Mouse (Mus musculus): ENCODE results near the gene Banf1.
"Not testable (repeated sequence)": the region's sequence is repeated elsewhere in the genome, so short reads cannot be mapped to it uniquely, and the experiment has no call there.

The Banf1 gene

DNA sequence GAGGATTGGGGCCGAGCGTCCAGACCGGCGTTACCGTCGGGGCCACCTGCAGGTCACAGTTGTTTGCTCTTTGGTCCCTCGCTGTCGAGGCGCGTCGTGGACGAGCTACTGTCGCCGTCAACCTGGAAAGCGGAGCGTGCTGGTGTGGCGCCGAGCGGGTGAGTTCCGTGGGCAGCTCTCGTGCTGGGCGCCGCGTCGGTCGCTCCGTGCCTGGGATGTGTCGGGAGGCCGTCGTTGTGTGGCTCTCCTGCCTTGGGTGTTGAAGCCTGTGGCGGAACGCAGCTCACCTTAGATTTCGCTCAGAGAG lies at the start of gene Banf1:
Banf1 (minus strand) TSS at position 116 of the 307 bp plus-strand sequence.
- DNase-seq (ENCODE audit: low spot score), result no peak

DNA sequence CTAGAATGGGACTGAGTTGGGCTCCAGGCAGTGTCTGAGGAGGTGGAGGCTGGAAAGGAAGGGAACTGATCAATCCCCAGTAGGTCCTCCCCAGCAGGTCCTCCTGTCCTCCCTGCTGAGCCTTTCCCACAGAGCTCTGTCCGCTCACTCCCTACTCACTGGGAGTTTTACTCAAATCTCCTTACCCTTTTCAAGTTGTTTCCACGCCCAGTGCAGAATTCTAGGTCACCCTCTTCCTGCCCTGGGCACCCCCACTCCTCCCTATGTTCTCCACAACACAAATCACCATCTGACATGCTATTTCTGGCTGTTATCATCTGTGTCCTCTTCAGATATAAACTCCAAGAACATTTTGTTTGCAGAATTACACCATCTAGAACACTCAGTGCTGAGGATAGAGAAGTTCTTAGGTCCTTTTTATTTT lies 47.6 kb upstream of the Banf1 start:
- DNase-seq (ENCODE audit: low spot score), result peak; percentile 58

DNA sequence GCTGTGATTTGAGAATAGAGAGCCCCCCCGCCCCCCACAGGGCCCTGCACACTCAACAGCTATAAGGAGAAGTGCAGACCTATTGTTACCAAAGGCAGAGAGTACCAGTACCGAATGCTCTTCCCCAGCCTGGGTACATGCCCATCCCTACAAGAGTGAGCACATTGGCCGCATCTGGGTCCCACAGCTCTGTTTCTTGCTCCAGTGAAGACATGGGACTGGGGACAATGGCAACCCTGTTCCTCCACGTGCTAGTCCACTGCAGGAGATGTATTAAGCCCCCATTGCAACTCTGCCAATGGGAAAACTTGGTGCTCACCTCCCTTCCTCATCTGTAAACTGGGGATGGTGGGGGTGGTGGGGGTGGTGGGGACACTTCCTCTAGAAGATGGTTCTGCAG lies 46.9 kb upstream of the Banf1 start:
- no peak for DNase-seq (ENCODE audit: low spot score)

DNA sequence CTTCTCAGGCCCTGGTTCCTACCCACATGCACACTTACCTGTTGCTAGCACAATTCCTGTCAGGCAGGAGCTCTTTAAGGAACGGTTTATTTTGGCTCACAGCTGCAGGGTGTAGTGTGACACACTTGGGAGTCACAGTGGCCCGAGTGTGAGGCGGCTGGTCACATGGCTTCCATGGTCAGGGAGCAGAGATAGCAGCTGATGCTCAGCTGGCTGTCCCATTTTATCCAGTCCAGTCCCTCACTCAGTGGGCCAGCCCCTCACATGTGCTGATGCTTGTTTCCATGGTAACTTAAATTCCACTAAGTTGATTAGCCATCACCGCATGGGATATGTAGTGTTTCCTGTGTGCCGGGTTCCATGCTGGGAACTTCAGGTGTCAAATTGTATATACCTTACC lies 45.0 kb upstream of the Banf1 start:
- no peak for DNase-seq (ENCODE audit: low spot score)

DNA sequence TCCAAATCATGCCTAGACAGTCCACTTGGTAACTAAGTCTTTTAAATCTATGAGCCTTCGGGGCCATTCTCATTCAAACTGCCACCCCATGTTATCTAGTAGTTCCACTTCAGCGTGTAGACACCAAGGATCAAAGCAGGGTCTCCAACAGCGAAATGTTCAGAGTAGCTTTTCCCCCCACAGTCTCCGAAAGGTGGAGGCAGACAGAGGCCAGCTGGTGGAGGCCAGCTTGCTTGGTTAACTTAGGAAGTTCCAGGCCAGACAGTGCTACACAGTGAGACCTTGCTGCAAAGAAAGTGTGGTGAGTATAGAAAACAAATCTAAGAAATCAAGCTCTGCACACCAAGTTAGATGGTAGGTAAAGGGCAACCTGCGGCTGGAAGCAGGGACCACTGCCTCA lies 43.7 kb upstream of the Banf1 start:
- DNase-seq (ENCODE audit: low spot score), result no peak

DNA sequence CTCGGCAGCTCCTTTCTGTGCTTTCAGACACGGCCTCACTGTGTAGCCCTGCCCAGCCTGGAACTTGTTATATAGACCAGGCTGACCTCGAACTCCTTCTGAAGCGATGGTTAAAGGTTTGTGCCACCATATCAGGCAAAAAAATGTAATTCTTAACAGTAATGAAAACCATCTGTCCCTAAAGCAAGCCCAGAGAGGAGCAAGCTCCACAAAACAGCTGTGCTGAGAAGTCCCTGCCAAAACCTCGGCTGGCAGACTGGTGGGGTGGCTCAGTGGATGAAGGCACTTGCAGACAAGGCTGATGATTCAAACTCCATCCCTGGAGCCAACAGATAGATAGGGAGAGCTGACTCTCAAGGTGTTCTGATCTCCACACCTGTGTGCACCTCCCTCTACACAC lies 42.1 kb upstream of the Banf1 start:
- peak; percentile 75 for DNase-seq (ENCODE audit: low spot score)

DNA sequence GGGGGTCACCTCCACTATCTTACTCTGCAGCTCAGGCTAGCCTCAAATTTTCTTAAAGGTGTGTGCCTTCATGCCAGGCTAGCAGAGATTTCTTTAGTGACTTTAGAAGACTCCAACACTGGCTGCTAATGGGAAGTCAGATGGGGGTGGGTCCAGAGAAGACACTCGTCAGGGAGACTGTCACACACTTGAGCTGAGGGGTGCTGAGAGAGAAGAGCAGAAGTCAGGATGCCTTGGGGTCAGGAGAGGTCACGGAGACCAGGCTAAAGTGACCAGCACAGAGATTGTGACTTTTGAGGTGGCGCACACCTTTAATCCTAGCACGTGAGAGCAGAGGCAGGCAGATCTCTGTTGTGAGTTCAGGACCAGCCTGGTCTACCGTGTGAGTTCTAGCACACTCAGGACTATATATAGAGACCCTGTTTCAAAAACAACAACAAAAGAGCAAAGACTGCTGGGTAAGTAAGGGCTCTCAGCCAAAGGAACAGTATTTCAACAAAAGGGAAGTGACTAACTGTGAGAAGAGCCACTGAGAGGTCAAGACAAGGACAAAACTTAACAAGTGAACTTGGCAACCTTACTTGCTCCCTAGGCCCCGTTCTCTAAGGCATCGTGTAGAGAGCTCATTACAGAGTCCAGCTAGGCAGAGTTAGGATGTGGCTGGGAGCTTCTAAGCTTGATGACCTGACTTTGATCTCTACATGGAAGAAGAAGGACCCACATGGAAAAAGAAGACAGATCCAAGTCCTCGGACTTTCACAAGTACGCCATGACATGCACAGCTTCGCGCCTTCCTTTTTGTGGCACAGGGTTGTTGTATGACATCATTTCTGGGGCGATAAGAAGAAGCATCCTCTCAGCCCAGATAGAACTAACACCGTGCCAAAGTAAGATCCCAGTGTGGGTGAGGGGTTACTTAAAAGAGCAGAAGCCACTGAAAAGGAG lies 41.4 kb upstream of the Banf1 start:
- DNase-seq (ENCODE audit: low spot score), result peak; percentile 42

DNA sequence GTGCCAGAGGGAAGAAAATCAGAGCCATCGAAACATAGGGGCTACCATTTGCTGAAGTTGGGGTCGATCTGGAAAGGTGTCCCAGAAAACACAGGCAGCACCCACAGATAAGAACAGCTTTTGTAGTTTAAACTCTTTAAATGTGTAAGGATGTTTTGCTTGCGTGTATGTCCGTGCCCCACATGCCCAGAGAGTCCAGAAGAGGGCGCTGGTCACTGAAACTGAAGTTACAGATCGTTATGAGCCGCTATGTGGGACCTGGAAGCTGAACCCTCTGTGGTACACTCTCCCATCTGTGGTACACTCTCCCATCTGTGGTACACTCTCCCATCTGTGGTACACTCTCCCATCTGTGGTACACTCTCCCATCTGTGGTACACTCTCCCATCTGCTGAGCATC lies 40.2 kb upstream of the Banf1 start:
- no peak for DNase-seq (ENCODE audit: low spot score)

DNA sequence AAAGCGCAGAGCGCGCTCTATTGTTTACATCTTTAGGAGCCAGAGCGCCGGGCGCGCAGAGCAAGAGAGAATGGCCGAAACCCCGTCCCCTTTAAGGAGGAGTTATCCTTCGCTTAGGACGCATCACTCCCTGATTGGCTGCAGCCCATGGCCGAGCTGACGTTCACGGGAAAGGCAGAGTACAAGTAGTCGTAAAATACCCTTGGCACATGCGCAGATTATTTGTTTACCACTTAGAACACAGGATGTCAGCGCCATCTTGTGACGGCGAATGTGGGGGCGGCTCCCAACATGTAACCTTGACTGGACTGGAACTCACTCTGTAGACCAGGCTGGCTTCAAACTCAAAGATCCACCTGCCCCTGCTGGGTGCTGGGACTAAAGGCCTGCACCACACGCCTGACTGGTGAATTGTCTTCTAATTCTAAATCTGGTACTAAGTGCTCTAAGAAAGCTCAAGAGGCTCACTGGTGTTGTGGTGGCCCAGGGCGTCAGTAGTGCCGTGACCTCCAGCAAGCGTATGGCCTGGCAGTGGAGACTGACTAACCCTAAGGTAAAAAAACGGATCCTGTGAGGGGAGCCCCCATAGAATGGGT lies 39.7 kb upstream of the Banf1 start:
- DNase-seq (ENCODE audit: low spot score), result not testable (repeated sequence)

DNA sequence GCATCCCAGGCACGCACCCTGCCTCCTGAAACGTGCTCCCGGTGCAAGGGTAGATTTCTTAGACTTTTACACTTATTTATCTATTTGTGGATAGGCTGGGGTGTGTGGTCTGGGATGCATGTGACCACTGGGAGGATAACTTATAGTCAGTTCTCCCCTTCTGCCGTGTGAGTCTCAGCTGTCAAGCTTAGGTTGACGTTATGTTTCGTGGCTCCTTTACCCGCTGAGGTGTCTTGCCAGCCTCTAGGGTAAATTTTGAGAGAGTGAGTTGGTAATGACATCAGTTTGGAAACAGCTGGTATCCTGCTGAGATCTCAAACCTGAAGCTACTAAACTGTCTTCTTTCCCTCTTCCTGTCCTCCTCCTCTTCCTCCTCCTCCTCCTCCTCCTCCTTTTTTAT lies 39.0 kb upstream of the Banf1 start:
- no peak for DNase-seq (ENCODE audit: low spot score)

DNA sequence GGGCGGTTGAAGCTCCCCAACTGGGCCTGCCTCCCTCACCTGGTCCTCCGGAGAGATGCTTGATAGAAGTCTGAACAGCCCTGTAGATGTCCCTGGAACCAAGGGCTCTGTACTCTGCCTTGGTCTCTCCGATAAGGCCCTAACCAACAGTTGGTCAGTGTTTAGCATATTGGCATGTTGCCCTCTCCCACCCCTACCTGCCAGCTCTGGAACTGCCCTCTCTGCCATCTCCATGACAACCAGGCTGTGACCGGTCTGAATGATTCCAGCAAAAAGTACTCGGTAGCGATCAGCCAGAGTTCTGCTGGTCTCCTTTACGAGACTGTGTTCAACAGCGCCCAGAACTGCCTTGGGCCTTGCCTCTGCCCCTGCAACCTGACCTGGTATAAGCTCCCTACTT lies 35.3 kb upstream of the Banf1 start, which contains the start of gene Tsga10ip:
Tsga10ip (minus strand) TSS at position 234 of the 400 bp plus-strand sequence.
- DNase-seq (ENCODE audit: low spot score), result no peak

DNA sequence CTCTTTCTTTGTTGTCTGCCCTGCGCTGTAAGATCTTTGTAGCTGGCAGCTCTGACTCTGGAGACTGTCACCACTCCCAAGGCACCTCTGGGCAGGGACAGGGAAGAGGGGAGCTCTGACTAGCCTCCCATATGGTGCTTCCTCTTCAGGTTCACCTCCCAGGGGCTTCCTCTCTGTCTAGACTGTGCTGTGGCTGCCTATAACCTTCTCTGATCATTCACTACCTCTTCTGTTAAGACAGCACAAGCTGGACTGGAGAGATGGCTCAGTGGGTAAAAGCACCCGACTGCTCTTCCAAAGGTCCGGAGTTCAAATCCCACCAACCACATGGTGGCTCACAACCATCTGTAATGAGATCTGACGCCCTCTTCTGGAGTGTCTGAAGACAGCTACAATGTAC lies 34.1 kb upstream of the Banf1 start:
- DNase-seq (ENCODE audit: low spot score), result not testable (repeated sequence)

DNA sequence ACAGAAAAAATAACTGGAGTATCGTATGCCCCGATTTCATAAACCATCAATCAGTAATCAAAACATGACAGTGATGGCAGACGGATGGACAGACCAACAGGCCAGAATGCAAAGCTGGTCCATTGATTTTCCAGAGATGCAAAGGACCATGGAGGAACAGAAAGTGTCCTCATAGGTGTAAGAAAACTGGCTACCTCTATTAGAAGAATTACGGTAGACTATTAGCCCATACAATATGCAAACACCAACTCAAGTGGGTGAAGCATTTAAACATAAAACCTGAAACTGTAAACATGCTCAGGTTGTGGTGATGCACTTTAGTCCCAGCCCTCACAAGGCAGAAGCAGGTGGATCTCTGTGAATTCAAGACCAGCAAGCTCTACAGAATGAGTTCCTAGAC lies 28.4 kb upstream of the Banf1 start:
- DNase-seq (ENCODE audit: low spot score), result no peak

DNA sequence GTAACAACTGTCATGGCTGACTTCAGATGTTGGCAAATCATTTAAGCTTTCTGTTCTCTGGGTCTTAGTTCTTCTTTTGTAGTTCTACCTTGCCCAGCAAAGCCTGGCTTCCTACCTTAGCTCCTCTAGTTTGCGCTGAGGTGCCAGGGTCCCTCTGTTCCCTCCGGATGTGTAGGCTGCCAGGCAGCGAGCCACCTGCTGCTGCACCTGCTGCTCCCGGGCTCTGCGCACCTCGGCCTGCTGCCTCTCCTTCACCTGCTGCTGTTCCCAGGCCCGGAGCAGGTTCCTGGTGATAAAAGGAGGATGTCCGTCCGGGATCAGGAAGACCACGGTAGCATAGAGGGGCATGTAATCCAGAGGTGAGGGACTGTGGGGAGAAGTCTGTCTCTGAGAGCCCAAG lies 27.2 kb upstream of the Banf1 start:
- DNase-seq (ENCODE audit: low spot score), result no peak

DNA sequence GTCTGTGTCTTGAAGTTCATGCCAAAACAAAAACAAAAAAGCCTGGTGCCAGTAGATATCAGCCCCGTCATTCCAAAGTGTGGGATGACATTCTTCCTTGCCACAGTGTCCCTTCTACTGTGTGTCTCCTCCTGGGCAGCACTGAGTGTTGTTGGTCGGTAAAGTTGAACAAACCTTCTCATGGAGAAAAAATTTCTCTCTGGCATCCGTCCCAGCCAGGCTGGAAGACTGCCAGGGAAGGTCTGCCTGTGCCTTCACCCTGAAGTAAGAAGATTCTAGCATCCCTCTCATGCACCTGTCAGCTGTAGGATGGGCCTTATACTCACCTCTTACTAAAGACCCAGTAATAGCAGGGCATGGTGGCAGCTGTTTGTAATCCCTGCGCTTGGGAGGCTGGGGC lies 25.9 kb upstream of the Banf1 start:
- DNase-seq (ENCODE audit: low spot score), result peak; percentile 72

DNA sequence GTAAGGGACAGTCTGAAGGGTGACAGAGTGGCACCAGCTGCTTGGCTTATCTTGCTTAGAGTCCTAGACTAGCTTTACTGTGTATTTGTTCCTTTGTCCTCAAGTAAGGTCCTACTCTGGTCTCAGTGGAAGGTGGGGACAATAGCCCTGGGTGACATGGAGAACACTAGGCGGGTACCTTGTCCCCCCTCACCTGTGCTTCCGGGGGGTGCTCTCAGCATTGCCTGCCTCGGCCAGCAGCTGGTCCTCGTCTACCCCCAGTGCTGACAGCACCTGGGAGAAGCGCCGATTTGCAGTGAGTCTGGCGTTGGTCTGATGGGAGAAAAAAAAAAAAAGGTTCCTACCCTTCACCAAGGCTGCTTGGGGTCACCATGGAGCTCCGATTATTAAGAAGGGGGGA lies 23.4 kb upstream of the Banf1 start:
- no peak for DNase-seq (ENCODE audit: low spot score)

DNA sequence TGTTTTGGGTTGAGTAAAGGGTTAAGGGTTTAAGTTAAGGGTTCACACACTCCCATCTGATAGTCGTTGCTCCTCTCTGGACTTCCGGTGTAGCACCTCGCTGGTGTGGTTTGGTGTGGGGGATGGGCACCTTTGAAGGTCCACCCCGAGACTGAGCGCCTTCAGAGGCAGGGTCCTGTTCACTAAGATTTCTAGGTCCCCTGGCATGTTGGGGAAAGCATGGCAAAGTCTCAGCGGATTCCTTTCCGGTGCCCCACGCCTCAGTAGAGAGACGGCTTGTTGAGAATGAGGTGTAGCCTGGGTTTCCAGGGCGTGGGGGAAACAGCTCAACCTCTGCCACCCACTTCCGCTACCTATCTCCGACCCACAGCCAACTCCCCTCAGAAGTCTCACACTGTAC lies 22.7 kb upstream of the Banf1 start:
- no peak for DNase-seq (ENCODE audit: low spot score)

DNA sequence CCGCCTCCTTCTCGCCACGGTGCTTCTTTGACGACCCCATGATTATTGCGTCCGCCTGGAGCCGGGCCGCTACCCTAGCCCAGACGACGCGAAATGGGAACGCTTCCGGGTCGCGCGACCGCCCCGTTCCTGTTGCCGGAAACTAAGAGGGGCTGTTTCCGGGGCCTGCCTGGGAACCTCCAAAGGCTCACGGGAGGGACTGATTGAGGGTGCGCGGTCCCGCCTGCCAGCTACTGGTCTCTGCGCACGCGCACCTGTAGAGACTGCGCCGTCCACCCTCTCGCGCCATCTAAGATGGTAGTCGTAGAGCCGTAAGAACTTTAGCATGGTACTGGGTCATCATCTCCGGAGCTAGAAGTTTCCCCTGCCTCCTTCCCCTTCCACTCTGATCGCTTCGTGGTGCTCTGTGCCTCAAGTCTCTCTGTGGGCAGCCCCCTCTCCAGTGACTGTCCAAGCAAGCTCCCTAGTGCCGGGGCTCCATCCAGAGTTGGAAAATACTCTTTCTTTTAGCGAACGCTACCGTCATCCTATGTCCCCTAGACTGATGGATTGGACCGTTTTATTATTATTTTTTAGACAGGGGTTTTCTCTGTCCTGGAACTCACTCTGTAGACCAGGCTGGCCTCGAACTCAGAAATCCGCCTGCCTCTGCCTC lies 21.7 kb upstream of the Banf1 start, which contains the start of gene Sart1:
Sart1 (minus strand) TSS at position 116 of the 655 bp plus-strand sequence.
- DNase-seq (ENCODE audit: low spot score), result peak; percentile 97

DNA sequence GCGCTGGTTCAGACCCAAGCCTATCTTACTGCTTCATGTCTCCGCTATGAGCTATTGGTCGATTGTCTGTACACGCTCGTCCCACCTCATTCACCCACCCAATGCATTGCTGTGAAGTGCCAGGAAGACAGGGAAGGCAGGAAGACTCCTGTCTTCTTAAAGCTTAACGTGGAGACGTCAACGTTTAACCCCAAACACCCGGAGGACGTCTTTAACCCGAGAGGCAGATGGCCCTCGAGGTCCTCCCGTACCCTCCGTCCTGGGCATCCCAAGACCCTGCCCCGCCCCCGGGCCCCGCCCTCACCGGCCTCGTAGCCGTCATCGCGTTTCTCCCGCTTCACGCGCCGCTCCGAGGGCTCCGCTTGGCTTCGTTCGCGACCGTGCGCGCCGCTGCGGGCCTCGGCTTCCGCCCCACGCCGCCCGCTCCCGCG lies 21.1 kb upstream of the Banf1 start:
- DNase-seq (ENCODE audit: low spot score), result peak; percentile 37

DNA sequence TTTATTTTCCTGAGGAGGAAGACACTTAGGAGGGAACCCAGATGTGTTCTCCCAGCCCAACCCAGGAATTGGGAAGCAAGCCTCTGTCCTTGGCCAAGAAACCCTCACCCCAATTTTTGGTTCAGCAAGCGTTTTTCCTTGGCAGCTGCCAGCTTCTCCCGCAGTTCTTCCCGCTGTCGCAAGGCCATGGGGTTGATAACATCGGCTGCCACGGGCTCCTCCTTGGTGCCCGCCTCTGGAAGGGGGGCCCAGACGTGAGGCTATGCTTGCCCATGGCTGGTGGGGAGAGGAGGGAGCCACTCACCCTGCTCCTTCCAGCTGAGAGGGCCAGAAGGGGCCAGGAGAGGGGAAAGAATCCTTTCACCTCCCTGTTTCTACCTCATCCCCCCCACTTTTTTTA lies 17.7 kb upstream of the Banf1 start:
- DNase-seq (ENCODE audit: low spot score), result no peak

DNA sequence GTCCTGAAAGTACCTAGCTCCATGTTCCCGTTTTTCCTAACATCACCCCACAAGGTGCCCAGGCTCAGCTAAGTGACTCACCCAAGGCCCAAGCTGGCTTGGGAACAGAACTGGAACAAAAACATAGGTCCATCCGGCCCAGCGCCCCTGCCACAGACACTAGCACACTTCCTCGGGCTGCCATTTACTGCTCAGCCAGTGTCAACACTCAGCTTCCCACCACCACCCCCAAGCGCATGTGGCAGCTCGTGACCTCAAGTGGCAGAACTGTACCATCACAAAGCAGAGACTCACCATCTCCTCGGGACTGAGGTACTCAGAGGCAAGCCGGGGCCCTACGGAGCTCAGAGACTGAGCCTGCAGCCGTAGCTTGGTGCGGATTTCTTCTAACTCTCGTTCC lies 16.4 kb upstream of the Banf1 start:
- no peak for DNase-seq (ENCODE audit: low spot score)

DNA sequence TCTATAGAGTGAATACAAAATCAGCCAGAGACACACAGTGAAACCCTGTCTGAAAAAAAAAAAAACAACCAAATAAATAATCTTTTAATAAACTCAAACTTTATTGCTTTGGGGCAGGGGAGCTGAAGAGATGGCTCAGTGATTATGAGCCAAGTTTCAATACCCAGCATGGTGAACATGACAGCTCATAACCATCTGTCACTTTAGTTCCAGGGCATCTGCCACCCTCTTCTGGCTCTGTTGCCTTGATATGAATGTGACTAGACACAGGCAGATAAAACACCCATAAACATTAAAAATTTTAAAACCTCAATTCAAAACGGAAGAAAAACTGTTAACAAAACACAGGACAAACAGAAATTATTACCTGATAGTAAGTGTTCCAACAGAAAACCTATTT lies 10.5 kb upstream of the Banf1 start:
- DNase-seq (ENCODE audit: low spot score), result no peak

DNA sequence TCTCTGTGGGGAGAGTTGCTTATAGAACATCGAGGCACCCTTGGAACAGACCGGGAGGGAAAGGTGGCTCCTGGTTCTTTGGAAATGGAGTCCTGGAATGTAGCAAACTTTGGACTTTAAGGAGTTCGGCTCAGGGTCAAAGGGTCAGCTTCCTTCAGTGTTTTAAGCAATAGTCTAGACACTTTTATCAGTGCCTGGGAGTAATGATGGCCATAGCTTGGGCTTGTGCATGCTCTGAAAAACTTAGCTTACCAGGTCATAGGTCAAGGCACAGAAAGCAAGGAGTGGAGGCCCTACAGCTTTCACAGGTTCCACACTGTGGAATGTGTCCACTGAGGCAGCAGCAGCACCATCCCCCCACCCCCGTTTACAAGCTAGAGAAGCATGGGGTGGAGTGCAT lies 7.8 kb upstream of the Banf1 start:
- no peak for DNase-seq (ENCODE audit: low spot score)

Data from adipocyte (in vitro differentiated cells).